Mouse (Mus musculus): ENCODE measurements around the gene Cfhr2.

GRCm38 (mm10) chr1:139858548-139858947 is at the start of gene Cfhr2:
- no peak for TF ChIP-seq CTCF (IDR thresholded peaks at IDR 0.05; ENCODE audit: extremely low read depth, insufficient read length, insufficient replicate concordance, low read depth, low read length)
- TF ChIP-seq POLR2A (IDR thresholded peaks at IDR 0.05; ENCODE audit: low read depth, low read length), result no peak

Data from small intestine, adult 2 months (tissue).